Mouse (Mus musculus) mature B cell (primary cell): Measurements from ENCODE around the gene Pcyt1a.

Experiments used
- in situ Hi-C: fragments of 300-500 bp; cut with MboI; formaldehyde crosslinking; loops from 2 replicates; pipeline ENCODE4 v1.14.3; 2019

The Pcyt1a gene

DNA sequence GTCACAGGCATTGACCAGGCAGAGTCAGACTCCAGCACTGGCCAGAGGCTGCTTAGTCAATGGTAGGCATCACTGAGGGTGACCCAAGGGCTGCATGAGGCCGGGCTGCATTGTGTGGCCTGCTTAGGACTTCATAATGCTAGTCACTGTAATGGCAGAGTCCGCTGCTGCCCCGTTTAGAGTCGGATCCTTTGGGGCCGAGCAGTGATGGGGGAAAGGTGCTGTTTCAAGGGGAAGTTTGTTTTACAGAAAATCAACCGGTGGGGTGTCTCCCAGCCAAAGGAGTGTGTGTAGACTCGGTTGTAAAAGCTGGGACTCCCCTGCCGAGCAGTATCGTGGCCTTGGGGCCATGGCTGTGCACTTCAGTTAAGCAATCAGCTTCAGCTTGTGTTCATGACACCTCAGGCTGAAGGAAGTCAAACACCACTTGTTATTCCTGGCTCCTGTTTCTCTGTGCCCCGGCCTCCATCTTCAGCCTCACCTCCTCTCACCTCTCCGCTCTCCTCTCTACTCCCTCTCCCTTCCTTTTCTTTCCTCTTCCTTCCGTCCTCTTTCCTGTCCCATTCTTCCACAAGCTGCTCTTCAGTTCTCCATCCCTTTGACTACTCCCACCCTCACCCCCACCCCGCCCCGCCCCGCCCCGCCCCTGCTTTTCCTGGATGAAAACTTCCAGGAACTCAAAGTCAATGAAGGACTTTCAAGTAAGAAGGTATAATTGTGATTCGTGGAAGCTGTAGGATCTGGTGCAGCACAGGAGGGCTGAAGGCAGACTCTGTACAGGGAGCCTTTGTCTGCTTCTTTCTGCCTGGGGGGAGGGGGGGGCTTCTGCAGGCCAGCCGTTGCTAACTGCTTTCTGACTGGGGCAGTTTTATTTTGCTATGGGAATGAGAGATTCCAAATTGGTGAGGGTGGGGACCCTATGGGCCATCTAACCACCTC lies 79.9 kb downstream of the Pcyt1a start:
- in situ Hi-C loops, result loop anchor here (10.0 kb wide), 1 partner anchor 174 kb away; no protein-coding TSS in a partner anchor

DNA sequence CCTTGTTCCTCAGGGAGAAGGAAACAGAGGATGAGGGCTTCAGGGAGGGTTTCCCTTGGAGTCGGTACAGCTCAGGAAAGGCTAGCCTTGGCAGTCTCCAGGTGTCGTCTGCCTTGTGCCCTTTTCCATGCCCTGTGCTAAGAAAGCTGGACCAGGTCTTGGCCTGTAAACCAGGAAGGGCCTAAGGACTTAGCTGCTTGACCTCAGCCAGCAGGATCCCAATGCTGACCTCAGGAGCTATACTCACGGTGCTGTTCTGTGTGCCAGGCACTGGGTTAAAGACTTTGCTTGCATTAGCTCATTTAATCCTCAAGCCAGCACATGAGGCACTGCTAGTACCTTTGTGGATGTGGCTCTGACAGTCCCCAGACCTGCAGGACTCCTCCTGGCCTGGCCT lies 80.6 kb downstream of the Pcyt1a start:
- in situ Hi-C loops, result loop anchor here (10.0 kb wide), 1 partner anchor 173 kb away; no protein-coding TSS in a partner anchor

DNA sequence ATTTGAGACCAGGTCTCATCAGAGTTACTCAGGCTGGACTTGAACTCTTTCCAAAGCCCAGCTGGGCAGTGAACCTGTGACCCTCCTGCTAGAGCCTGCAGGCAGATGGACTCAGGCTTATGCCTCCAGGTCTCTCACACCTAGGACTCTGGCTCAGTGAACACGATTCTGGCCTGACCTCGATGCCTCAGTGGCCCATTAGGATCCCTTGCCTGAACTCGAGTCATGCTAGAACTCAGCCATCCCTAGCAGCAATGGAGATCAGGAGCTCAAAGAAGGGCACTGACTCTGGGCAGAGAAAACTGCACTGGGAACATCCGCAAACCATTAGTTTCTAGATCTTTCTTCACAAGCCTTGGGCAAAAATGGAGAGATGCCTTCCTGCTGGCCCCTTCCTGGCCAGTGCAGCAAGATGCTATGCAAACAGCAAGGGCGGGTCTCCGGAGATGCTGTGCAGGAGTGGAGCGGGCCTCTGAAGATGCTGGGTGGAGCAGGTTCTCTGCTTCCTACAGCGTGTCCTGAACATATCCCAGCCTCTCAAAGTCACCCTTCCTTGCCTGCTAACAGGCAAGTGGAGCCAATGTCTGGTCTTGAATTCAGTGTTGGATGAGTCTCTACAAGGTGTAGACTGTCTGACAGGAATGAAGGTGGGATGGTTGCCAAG lies 81.2 kb downstream of the Pcyt1a start:
- in situ Hi-C loops, result loop anchor here (10.0 kb wide), 1 partner anchor 173 kb away; no protein-coding TSS in a partner anchor

DNA sequence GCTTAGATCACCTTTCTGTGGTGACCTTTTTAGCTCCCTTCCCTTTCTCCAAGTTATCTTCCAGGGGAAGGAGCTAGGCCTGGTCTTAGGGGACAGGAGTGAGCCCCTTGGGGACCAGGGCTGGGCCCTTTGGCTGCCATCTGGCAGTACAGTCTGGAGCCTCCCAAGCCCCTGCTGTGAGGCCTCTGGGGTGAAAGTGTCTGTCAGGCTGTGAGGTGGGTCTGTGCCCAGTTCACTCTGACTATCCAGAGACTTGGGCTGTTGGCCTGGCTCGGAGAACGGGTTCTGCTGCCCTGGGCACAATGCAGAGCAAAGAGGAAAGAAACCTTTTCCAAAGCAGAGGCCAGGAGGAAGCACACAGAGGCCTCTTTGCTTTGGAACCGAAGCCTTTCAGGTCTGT lies 82.2 kb downstream of the Pcyt1a start:
- in situ Hi-C loops, result loop anchor here (10.0 kb wide), 1 partner anchor 172 kb away; no protein-coding TSS in a partner anchor

DNA sequence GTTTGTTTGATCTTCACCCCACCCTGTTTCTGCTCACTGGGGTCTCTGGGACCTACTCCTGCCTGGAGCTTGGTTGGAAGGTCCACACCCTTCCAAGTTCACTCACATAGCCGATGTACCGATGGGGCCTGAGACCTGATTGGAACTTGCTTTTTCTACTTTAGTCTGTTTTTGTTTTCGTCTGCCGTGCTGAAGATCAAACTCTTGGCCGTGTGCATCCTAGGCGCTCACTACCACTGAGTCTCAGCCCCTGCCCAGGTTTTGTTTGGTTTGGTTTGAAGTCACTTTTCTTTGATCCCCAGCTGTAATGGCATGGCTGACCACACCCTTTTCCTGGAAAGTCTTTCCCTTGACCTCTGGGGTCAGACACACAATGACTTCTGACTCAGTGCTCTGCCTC lies 82.7 kb downstream of the Pcyt1a start:
- in situ Hi-C loops, result loop anchor here (10.0 kb wide), 1 partner anchor 171 kb away; no protein-coding TSS in a partner anchor

DNA sequence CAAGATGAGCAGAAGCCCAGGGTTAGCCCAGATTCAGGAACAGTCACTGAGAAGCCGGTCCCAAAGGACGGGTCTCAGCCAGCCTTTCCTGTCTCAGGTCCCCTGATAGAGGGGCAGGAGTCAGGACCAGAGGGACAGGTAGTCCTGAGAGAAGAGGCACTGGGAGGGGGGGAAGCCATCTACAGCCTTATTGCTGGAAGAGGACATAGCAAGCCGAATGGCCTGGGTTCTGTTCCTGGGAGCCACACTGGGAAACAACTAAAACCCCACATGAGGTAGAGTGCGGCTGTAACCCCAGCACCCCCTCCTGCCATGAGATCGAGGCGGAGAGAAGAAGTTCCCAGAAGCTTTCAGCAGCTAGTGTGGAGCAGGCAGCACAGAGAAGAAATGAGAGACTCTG lies 83.2 kb downstream of the Pcyt1a start:
- in situ Hi-C loops, result loop anchor here (10.0 kb wide), 1 partner anchor 171 kb away; no protein-coding TSS in a partner anchor

DNA sequence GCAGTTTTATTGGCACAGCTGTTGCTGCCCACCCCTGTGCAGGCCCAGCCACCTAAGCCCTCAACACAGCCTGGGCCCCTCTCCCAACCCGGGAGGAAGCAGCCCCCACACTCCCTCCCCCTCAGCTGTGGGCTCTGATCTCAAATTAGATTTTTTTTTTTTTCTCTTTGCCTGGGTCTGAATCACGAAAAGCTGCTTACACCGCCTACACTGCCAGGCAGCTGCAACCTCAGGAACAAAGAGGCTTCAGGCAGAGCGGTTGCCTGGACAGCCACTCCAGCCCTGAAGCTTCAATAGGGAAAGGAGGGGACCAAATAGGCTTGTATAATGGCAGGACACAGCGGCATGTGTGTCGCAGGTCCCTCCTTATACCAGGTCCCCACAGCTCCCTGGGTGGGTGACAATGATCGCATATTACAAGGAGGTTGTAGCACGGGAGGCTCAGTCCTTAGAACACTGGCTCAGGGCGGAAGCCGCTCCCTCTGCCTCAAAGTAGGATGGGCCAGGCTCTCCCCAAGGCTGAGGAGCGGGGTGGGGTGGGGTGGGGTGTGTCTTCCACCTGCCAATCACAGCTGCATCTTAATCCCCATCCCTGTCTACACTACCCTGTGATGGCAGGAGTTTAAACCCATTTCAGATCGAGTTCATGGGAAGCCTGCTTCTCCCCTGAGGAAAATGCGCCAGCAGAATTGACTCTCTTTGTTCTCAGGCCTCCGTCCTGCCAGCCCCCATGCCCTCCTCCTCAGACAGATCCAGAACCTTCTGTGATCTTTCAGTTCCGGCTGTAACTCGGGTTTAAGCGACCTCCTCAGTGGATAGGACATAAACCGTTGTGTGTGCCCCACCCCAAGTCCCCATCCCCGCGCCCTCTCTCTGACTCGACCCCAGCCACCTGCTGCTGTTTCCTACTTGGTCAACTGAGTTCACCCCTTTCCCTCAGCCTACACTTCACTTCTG lies 85.6 kb downstream of the Pcyt1a start:
- in situ Hi-C loops, result loop anchor here (5.0 to 10.0 kb wide), 2 partner anchors 91 to 169 kb away; partner anchors contain the start of gene Tfrc

DNA sequence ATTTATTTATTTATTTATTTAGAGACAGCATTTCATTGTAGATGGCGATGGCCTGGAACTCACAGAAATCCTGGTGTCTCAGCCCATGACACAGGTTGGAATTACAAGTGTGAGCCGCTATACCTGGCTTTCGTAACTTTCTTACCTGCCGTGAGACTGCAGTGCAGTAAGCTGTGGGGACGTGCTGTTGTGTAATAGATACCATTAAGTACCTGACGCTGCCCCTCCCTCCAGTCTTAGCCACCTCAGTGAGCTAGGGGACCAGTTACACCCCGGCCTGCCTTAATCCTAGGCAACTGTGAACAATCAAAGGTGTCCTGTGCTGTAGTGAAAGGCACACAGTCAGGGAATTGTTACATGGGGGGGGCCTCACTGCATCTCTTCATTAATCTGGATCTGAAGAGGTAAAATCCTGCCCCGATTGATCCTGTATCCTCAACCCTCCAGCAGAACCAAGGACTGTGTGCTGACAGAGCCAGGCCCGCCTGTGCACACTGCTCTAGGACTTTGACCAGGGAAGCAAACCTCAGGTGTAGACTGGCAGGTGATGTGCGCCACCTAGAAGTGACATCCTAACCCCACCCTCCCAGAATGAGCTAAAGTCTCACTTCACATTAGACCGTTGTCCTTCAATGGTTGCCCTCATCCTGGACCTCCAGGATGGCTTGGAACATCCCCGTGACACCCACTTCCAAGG lies 87.2 kb downstream of the Pcyt1a start:
- in situ Hi-C loops, result loop anchor here (5.0 to 10.0 kb wide), 2 partner anchors 89 to 167 kb away; partner anchors contain the start of gene Tfrc

DNA sequence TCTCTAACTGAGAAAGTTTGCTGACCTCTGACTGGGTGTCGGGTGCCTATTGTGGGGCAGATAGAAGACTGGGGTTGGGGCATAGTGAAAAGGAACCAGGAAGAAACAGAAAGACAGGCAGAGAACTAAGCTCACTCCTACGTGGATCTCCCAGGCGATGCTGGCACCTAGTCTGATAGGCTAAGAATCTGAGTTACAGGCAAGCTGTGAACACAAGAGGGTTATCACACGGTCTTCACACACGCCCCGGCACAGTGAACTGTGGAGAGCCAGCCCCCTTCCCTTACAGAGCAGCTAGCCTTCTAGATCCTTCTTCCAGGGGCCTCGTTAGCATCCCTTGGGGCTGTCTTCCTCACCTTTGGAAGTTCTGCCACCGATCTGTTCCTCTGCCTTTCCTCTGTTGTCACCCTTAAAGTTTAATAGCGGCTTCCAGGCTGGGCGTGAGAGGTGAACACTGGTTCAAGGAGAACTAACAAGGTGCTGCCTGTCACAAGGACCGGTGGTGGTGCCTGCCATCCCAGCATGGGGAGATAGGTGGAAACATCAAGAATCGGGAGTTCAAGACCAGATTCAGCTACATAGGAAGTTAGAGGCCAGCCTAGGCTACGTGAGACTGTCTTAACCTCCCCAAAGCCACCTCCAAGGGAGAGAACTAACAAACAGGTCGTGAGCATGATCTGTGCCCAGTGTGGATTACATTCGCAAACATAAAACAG lies 89.1 kb downstream of the Pcyt1a start:
- in situ Hi-C loops, result loop anchor here (5.0 to 10.0 kb wide), 2 partner anchors 87 to 165 kb away; partner anchors contain the start of gene Tfrc

DNA sequence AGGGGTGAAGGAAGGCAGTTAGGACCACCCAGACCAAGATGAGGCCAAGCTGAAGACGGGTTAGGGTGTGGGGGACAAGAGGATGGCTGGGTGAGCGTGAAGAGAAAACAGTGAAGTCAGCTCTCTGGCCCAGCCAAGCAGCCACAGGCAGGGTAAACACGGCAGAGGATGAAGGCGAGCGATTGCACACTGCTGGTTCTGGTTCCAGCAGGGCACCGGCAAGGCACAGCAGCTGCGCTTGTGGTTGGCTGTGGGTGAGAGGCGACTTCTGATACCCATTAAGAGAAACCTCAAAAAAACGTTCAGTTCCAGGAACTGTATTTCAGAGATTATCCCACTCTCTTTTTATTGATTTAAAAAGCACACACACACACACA lies 89.6 kb downstream of the Pcyt1a start:
- in situ Hi-C loops, result no loop called here

DNA sequence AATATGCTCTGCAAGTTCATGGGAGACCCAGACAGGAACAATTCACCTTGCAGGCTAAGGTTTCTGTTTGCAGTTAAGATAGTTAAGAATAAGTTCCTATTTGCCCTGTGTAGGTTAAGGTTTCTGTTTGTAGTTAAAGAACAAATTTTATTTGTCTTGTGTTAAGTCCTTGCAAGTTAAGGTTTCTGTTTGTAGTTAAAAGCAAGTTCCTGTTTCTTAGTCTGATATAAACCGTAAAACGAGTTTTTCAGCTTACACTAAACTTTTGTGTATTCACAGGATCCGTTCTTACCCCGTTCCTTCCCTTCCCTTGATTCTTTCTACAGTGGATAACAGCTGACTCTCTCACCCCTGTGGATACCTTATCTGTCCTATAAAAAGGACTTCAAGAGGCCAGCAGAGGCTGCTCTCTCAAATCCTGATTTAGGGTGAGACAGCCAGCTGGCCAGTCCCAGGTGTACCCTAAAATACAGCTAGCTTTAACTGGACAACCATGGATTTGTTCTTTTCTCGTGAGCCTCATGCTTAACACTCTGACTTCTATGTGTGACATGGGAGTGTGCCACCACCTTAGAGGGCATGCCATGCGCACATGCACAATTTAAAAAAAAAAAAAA lies 92.0 kb downstream of the Pcyt1a start:
- in situ Hi-C loops, result no loop called here

DNA sequence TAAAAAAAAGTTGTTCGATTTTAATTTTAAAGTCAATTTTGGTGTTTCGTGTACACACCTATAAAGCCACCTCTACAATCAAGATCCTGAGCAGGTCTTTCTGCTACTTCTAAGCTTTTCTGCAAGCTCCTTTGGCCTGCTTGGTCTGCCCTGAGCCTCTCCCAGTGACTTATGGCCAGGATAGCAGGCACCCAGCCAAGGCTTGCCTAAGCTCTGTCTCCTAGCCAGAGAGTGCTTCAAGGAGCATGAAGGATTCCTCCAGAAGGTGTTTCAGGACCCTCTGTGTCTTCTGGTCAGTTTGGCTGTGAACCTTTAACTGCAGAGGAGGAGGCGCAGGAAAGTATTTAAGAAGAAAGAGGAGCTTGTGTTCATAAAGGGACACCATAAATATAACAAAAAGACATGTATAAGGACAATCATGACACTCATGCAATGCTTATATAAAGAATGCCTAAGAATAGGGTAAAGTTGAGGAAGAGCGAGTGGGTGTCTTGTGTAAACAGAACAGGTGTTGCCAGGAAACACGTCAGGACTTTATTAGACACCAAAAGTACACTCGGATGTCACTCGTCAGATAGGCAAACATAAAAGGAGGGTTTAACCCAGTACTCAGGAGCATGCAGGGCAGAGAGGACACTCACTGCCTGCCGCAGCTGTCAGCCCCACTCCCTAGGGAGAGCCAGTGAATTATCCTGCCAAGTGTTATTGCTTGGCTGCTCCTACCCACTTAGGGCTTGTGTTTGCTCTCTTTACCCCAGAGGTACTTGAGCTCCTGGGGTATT lies 92.9 kb downstream of the Pcyt1a start:
- in situ Hi-C loops, result no loop called here

DNA sequence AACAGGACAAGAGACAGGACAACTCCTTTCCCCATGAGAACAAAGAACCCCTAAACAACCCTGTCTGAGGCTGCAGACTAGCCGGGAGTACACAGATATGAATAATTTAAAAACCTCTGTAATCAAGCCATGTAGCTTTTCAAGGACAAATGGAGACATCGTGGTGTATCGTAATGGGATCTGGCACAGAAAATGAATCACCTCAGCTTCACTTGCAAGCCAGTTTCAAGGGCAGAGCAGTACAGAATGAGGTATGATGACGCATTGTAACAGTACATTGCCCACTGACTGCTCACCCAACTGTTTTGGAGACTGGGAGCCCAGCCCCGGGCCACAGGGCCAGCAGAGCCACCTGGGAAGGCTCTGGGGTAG lies 93.5 kb downstream of the Pcyt1a start:
- in situ Hi-C loops, result no loop called here
